Mouse (Mus musculus): Measurements from ENCODE around the gene Npas3.

DNA sequence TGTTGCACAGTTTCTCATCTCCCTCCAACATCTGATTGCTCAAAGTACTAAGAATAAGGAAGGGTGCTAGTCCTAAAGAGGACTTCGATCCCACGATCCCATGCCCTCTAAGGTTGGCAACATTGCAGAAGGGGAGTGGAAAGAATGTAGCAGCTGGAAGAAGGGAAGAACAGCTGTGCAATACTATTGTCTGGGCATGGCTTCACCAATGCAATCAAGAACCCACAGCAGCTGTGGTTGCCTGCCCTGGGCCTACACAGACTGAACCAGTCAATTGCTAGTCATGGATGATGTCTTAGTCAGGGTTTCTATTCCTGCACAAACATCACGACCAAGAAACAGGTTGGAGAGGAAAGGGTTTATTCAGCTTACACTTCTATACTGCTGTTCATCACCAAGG, 53.7 kb downstream of the Npas3 start:
- TF ChIP-seq POLR2A (IDR thresholded peaks at IDR 0.05; ENCODE audit: insufficient read length, low read depth), result no peak
- no peak for TF ChIP-seq MAX (IDR thresholded peaks at IDR 0.05; ENCODE audit: low read depth)
- no peak for TF ChIP-seq SRF (IDR thresholded peaks at IDR 0.05; ENCODE audit: control insufficient read depth, insufficient read length, low read depth)
- peak; percentile 71 for TF ChIP-seq TCF3 (IDR thresholded peaks at IDR 0.05; ENCODE audit: insufficient read length, low read depth)
- no peak for TF ChIP-seq POLR2AphosphoS2 (IDR thresholded peaks at IDR 0.05; ENCODE audit: insufficient read length, low read depth)
- TF ChIP-seq MYOD1 (IDR thresholded peaks at IDR 0.05; ENCODE audit: control insufficient read depth in 1 of 3, insufficient read length in 2 of 3, low read depth in 2 of 3), result peak; percentile 31 to 94 (median 93)
- TF ChIP-seq CEBPB (IDR thresholded peaks at IDR 0.05; ENCODE audit: insufficient read depth, poor library complexity, severe bottlenecking), result peak; percentile 46; the same call in 1 of the 2 replicates
